Mouse (Mus musculus): ENCODE measurements around the gene Spata2l. TPM values are rescaled to one million over a fixed set of nuclear protein-coding genes. Genes with fewer than 3 reads are reported as not detected.
A peak's percentile ranks its signal among the peaks of the same experiment; 100 is the strongest.
"Not testable (repeated sequence)": the region's sequence is repeated elsewhere in the genome, so short reads cannot be mapped to it uniquely, and the experiment has no call there.

Spata2l gene
- total RNA-seq, 4 experiments from 2014 or later, result 0.97 to 1.8 (median 1.3) TPM

DNA sequence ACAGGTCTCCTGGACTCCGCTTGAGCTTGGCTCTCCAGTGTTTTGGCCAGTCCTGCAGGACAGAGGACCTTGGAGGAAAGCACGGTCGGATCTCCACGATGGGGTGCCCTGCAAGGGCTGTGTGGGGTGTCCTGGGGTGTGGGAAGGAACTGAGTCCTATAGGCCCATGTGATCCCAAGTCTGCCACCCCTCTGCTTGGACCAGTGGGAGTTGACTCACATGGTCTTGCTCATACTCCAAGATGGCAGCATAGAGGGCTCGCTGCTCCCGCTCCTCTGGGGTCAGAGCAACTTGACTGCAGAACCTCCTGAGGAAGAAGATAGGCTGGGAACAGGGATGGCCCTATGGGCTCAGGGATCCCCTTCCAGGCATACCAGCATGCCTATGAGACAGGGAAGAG, 11.7 kb upstream of the Spata2l start:
- DNase-seq (ENCODE audit: low spot score in 2 of 2), result no peak

DNA sequence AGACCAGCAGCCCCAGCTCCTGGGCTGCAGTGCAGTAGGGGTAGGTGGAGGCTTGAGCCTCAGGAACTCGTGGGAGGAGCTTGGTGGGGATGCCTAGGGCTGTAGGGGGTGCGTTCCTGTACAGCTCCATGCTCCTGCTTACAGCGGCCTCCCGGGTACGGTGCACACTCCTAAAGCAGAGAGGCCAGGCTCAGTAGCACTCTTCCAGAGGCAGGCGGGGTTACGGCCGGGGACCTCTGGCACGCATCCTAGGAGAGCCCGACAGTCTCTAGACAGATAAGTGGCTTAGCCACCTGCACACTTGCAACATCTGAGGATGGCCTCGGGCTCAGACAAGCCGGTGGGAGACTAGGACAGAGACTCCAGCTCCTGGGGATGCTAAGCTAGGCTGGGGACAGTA, 9.5 kb upstream of the Spata2l start:
- DNase-seq (ENCODE audit: low spot score in 2 of 2), result no peak

DNA sequence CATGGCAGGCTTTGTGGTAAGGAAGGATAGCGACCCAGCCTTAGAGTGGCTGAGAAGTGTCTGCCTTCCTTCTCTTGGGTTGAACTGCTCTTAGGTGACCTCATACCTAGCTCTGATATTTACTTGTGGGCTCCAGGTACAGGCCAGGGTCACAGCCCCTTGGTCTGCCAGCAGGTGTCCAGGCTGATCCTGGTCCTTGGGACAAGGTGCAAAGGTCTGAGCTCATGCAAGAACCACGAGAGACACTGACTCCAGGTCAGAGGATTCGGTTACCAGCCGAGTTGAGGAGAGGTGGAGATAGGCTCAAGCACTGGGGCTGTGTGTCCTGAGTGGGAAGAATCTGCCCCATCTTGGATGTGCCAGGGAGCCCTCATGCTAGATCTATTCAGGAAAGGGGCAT, 8.3 kb upstream of the Spata2l start:
- no peak for DNase-seq (ENCODE audit: low spot score in 2 of 2)

DNA sequence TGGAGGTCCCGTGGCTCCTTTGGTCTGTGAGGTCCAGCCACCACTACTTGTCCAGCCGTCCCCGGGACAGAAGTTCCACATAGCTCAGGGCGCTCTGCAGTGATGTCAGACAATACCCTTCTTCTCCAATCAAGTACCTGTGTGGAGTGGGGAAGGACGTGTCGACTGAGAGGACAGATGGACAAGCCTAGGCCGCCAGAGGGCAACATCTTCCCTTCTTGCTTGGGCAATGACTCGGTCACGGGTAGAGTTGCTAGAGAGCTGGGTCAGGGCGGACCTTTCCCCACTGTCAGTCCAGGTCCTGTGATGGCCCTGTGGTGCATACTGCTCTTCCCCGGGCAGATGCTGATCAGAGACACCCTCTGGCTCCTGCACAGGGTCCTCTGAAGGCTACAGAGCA, 7.0 kb upstream of the Spata2l start:
- DNase-seq (ENCODE audit: low spot score in 2 of 2), result no peak

DNA sequence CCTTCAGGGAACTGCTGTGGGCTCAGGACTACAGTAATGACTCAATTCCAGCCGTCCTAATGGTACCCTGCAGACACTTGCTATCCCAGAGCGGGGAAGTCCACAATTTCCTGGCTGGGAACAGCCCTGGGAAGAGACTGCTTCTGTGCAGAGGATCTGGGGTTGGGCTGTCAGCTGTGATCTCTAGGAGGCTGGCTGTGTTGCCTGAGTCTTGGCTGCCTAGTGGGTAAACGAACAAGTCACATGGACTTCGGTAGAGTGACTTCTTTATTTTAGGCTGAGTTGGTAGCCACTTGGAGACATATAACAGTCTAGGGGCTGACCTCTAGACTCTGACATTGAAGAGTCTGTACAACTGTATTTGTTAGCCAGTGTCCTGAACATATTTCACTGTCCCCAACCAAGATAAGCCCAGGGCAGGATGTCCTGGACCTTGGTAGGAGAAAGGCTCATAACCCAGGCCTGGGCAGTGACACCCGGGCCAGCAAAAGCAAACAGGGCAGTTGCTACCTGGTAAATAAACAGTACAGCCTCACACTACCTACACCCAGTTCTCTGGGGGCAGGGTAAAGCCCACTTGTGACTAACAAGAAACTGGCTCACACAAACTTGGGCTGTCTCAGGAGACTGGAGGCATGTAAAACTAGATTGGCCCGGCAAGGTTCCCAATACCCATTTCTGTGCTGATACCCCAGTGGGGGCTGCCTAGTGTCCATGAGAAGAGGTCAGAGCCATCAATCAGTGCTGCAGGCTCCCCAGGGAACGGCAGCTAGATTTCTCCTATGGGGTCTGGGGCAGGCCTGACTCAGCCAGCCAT, 6.3 kb upstream of the Spata2l start:
- no peak for DNase-seq (ENCODE audit: low spot score in 2 of 2)

DNA sequence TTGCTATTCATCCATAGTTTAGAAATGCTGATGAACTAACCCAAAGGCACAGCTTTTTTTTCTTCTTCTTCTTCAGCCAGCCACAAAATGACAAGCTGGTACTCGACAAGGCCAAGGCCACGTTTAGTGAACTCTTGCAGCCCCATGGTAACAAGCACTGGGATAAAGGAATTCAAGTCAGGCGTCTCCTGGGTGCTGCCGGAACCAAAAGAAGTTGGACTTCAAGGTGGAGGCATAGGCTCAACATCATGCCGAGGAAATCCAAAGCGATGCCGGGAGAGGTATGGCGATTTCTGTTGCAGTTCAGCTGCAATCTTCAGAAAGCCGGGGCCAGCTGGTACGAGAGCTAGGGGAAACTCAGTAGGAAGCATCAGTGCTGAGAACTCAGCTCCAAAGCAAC, 3.4 kb upstream of the Spata2l start:
- DNase-seq (ENCODE audit: low spot score in 2 of 2), result no peak

DNA sequence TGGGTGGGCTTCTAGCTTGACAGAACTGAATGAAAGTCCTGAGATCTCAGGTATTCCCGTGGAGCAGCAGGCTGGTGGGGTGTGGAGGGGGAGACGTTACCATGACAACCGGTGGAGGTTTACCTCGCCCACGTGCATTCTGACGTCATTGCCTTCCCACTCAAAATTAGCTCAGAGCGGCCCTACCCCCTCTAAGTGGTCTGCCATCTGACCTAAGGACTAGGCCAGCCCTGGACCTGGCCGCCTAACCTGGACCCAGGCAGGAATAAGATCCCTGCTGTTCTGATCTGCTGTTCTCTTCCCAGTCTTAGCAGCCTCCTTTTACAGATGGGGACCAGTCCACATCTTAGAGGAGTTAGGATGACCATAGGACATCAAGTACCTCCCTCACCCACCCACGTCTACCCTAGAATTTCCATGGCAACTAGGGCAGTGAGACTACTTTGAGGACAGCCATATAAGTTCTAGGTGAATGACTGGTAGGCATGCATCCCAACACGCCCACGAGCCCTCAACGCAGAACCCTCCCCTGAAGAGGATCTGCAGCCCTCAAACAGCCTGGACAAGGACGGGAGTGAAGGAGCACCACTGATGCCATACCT, 1.0 kb downstream of the Spata2l start:
- no peak for DNase-seq (ENCODE audit: low spot score in 2 of 2)

DNA sequence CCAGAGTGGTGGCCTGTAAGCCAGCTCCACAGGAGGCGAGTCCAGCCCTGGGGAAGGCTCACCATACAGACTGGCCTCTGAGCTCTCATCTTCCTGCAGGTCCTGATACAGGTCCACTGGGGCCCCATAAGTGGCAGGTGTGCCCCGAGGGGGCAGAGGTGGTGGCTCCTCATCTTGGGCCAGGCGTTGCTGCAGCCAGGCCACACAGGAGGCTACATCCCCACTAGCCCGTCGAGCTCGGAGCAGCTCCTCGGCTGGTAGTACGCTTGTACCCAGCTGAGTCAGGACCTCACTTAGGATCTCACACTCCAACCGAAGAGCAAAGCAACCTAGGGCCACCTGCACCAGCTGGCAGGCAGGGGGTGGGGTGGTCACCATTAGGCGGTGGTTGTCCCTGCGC, 2.3 kb downstream of the Spata2l start:
- DNase-seq (ENCODE audit: low spot score in 2 of 2), result no peak

DNA sequence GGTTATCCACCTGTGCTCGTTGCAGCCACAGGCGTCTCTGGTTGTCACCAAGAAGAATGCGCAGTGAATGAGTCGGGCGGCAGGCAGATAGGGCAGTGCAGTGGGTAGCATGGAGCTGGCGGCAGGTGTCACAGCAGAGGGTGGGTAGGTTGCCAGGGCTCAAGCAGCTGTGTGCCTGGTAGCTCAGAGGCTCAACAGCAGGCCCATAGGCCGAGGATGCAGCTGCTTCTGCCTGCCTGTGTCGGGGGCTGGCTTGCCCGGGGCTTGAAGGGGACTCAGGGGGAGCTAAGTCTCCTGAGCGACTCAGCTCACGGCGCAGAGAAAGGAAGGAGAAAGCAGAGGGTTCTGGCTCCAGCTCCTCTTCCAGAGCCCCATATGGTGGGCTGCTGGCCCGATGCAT, 2.7 kb downstream of the Spata2l start:
- no peak for DNase-seq (ENCODE audit: low spot score in 2 of 2)

DNA sequence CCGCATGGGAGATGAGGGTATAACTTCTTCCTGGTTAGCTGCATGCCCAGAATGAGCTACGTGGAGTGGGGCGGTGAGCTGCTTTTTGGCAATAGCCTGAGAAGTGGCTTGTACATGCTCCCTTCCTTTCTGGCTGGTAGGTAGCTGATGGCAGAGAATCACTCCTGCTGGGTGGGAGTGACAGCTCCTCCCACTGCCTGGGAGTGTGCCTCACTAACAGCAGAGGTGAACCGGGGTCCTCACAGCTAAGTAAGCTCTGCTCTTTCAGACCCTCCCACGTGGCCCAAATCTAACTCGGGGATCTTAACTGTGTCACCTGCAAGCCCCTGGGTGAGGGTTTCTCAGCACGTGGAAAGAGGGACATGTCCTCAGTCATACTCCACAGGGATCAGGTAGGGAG, 3.5 kb downstream of the Spata2l start:
- DNase-seq (ENCODE audit: low spot score in 2 of 2), result no peak

DNA sequence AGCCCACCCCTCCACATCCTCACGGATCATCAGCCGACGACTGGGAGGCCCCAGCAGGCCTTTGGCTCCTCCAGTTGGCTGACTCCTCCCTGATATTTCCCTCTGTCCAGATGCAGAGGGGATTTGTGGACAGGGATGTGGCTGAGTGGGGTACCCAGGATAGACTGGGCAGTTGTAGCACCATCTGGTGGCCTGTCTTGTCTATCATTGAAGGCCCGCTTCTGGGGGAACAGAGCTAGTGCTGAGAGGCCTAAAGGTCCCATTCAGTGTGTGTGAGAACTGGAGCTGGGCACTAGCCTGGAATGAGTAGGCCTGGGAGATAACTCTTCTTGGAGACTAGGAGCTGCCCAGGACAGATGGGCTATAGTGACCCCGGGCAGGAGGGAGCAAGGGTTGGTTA, 4.3 kb downstream of the Spata2l start:
- no peak for DNase-seq (ENCODE audit: low spot score in 2 of 2)

DNA sequence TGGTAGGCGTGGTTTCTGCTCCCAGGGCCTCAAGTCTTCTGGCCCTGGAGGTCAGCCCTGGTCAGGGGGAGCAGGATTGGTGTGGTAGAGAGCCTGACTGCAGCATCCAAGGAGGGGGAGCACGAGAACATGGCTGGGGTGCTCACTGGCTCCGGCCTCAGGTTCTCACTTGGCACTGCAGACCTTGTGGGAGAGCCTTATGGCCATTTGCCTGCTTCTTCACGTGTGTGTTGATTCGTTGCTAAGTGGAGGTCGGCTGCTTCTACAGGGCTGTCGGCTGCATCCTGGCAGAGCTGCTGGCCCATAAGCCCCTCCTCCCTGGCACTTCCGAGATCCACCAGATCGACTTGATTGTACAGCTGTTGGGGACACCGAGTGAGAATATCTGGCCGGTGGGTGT, 5.7 kb downstream of the Spata2l start:
- DNase-seq (ENCODE audit: low spot score in 2 of 2), result not testable (repeated sequence)

DNA sequence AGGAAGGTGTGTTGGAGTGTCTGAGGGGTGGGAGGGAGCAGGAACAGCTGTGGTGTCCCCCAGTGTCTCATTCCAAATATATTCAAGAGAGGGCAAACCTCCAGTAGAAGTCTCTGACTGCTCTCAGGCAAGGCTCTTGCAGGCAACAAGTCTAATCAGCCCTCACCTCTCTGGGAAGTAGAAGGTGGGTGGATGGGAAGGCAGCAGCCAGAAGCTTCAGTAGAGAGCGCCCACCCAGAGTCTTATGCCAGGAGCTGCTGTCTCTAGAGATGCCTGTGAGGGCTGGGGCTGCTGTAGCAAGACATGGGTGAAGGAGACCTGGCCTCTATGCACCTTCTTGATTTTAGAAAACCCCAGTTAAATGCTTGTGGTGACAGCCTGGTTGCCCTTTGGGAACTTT, 7.6 kb downstream of the Spata2l start:
- DNase-seq (ENCODE audit: low spot score in 2 of 2), result no peak

DNA sequence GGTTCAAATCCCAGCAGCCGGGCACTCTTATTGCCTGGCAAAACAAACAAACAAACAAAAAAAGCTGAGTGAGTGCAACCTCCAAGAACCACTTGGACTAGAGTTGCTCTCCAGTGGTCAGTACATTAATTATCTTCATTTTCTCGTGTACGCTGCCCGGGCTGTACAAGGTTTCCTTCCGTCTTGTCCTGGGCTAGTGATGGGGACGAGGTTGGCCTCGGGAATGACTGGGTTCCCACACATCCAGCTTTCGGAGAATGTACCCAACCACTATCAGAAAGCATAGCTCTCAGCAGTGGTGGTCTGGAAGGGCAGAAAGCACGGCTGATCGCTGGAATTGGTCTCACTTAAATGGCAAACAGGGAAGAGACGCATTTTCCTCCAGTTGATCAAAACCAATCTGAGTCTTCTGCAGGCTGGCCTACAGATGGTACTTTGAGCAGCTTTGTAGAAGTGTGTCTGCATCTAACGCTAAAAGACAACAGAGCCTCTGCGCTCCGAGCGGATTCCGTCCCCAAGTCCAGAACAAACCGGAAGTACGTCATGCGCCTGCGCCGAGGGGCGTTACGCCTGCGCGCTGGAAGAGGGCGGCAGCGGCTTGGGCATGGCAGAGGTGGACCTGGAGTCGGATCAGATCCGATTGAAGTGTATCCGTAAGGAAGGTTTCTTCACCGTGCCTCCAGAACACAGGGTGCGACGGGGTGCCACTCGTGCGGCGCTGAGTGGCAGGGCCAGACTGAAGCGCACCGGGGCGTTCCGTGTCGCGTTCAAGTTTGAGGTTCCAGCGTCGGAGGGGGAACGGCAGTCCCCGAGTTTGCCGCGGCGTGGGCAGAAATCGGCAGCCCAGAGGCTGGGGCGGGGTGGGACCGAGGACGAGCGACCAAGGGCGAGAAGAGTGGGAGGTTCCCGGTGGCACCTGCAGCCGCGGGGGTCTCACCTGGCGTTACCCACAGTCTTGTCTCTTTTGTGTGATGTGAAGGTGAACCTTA, 11.5 kb downstream of the Spata2l start, which contains the start of gene Cdk10:
Gene Cdk10 (plus strand): TSS at position 565 of the 989 bp plus-strand sequence.
- peak; percentile 77 to 83 for DNase-seq (ENCODE audit: low spot score in 2 of 2)

DNA sequence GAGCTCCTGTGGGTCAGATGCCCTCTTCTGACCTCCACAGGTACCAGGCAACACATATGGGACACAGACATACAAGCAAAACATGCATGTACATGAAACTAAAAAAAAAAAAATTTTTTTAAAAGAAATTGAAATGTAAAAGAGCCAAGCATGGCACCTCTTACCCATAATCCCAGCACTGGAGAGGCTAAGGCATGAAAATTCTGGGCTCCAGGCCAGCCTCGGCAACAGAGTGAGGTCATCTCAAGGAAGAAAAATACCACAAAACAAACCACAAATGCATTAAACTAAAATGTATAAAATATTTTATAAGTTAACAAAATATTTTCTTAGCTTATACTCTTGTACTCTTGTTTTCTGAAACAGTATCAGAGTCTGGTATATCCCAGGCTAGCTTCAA, 15.1 kb downstream of the Spata2l start:
- DNase-seq (ENCODE audit: low spot score in 2 of 2), result no peak

DNA sequence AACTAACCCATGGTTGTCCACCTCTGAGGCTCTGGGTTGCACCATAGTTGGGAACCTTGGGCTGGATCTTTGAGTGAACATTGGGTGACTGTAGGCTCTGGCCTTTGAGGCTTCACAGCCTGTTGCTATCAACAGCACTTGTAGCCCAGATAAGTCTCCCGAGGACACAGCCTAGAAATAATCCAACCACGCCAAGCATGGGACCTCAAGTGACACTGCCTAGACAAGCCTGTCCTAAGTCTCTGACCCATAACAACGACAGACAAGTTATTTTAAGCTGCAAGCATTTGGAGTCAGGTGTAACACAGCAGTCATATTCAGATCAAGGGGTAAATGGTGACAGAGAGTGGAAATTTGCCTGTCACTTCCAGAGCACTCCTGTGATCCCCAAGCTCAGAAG, 20.6 kb downstream of the Spata2l start:
- no peak for DNase-seq (ENCODE audit: low spot score in 2 of 2)

DNA sequence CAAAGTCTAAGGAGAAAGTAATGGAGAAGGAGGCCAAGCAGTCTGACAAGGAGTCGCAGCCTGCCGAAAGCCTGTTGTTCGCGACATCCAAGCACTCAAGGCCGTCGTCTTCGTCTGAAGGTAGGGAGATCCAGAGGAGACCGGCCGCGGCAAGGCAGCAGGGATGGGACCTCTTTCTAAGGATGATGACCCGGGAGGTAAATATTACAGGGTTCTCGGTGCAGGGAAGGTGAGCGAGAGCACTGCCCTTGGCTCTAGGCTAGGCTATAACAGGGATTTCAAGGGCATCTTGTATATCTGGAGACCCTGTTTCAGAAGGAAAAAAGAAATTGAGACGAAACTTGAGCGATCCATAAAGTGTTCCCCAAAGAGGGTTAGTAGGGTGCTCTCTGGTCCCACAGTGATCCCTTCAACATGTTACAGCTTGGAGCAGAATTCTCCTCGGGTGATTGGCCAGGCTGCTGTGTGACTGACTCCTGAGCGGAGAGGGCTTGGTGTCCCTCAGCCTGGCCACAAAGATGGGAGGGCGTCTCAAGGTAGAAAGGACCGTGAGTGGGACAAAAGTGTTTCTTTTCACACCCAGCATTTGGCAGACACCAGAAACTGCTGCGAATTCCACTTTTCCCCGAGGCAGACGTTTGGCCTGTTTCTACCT, 22.8 kb downstream of the Spata2l start:
- no peak for DNase-seq (ENCODE audit: low spot score in 2 of 2)

DNA sequence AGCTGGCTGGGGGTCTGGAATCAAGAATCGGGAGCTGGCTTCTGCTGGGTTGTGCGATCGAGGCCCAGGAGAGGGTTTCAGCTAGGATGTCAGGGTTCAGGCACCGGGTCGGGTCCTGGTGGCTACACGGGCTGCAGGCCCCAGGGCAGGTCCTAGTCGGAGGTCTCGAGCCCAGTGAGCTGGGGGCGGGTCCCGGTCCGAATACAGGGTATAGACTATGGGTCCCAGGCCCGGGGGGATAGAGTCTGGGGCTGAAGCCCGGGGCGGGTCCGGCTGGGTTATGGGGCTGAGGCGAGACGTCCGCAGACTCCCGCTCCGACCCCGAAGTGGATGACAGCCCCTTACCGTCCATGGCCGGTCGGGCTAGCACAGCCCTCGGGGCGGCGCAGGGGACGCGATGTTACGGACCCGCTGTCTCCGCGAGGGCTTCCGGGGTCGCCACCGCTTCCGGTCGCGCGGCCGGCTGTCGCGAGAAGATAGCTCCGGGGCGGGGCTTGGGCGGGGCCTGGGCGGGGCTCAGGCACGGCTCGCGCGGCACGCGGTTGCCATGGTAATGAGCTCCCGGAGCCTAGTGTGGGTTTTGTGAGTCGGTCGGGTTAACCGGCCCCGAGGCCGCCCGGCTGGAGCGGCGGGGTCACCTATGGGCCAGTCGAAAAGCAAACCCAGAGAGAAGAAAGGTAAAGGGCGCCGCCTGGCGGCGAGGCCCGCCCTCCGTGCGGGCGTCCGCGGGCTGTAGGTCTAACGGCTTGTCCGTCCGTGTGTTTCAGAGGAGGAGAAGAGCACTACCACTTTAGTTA, 23.5 kb downstream of the Spata2l start, which contains the start of the genes Chmp1a and Spata33:
Gene Chmp1a (minus strand): TSS at position 443 of the 797 bp plus-strand sequence.
Gene Spata33 (plus strand): TSS at position 512 of the 797 bp plus-strand sequence.
- DNase-seq (ENCODE audit: low spot score in 2 of 2), result peak; percentile 74 to 83

DNA sequence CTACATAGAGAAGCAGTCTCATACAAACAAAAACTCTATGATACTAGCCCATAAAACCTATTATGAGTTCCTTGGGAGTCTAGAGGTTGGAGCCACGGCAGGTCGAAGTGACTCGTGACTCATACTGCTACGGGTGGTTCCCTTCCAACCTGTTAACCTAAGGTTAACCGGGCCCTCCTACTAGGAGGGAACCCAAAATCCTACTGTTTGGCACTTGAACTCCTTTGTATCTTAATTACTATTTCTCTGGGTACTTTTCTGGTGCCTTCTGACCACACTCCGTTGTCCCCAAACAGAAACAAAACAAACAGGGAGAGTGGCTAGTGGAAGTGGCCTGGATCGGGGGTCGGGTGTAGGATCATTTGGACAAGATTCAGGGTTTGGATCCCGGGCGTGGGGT, 24.2 kb downstream of the Spata2l start:
- DNase-seq (ENCODE audit: low spot score in 2 of 2), result no peak

DNA sequence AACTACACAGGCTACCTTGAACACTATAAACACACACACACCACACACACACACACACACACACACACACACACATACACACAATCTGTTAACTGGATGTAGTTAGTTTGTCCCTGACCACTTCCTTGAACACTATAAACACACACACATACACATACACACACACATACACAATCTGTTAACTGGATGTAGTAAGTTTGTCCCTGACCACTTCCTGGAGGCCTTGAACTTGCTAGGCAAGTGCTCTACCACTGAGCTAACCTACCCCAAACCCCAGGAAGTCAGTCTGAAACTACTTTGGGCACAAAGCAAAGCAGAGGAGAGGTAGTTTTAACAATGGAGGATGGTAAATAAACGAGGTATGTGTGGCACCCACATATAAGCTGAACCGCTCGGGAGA, 32.5 kb downstream of the Spata2l start:
- no peak for DNase-seq (ENCODE audit: low spot score in 2 of 2)
